Mouse (Mus musculus): Measurements from ENCODE around the gene Ttc30b. TPM values are rescaled to one million over a fixed set of nuclear protein-coding genes. Genes with fewer than 3 reads are reported as not detected.

The Ttc30b gene
- total RNA-seq, 2 experiments from 2014 or later: 13.6 to 14.9 TPM

Other genes starting within 250 kb of the Ttc30b start
- gene Nfe2l2, start 233.9 kb downstream of the Ttc30b start, total RNA-seq (2021): 10 to 100 TPM; 63.5 to 64.6 TPM
- 10 to 100 TPM; 44.1 to 44.8 TPM for gene Agps, start 106.4 kb downstream of the Ttc30b start, total RNA-seq (2021)
- 1 to 10 TPM; 1.0 to 1.6 TPM for gene Ttc30a2, start 39.6 kb upstream of the Ttc30b start, total RNA-seq (2021)
- gene Ttc30a1, start 43.4 kb upstream of the Ttc30b start, total RNA-seq (2021): 1 to 10 TPM; 2.7 to 3.6 TPM

All from heart, postnatal 10 days (tissue).